Mouse (Mus musculus) NIH3T3 (cell line): ENCODE results near the gene Arhgef7.
"Not testable (repeated sequence)": the region's sequence is repeated elsewhere in the genome, so short reads cannot be mapped to it uniquely, and the experiment has no call there.

Source experiments
- DNase-seq: peaks from one replicate; pipeline ENCODE4 v3.0.0-alpha.2; 2012; ENCODE audit warnings: low read depth

Arhgef7 gene

DNA sequence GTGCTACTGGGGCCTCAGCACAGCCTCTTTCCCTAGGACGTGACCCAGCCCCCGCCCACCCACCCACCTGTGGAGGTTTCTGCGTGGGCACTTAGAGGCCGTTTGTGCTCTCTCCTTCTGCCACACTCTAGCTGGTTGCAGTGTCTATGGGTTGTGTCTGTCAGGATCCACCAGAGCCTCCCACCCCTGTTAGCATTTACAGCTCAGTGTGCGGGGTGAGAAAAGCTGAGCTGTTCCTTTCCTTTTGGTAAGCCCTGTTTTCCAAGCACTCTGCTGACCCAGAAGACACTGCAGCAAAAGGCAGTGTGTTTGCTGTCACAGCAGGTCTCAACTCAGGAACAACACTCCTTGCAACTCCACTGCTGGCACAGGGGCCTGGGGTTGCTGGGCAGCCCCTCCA is 106.7 kb downstream of the Arhgef7 start:
- no peak for DNase-seq

- no peak for DNase-seq
These were observed 107.2 kb downstream of the Arhgef7 start for GRCm38 (mm10) chr8:11834691-11835090.

GRCm38 (mm10) chr8:11840174-11840573 is 112.7 kb downstream of the Arhgef7 start, which contains the start of gene Tex29:
Gene Tex29, plus strand, starts transcription at chr8:11840474.
- no peak for DNase-seq

DNA sequence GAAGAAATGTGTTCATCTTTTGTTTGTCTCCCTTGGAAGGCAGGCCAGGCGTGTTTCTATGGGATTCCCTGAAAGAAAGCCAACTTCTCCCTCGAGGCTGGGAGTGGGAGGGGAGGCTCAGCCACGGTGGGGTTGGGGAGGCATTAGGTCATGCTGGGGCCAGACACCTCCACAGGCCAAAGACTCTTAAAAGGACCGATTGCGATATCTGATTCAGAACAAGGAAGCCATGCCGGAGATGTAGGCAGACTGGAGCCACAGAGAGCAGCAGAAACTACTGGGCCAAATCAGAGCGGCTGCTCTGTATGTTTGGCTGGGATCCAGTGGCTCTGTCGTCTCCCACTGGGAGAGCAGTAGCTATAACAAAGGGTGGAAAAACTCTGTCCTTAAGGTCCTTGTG is 114.0 kb downstream of the Arhgef7 start:
- peak; percentile 28 for DNase-seq

DNA sequence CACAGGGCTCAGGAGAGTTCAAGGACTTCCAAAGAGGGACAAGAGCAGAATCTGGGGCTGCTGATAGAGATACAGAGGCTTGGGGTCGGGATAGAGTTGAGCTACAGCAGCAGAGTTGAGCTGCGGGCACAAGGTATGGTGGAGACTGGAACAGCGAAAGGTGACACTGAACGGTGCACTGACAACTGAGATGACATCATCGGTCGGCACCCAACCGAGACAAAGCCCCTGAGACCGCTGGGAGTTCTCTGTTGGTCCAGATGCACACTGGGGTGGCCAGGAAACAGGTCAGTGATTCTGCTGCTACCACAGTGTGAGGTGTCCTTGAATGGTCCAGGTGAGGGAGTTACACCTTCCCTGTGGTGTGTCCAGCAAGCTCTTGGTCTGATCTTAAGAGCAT is 115.2 kb downstream of the Arhgef7 start:
- no peak for DNase-seq

DNA sequence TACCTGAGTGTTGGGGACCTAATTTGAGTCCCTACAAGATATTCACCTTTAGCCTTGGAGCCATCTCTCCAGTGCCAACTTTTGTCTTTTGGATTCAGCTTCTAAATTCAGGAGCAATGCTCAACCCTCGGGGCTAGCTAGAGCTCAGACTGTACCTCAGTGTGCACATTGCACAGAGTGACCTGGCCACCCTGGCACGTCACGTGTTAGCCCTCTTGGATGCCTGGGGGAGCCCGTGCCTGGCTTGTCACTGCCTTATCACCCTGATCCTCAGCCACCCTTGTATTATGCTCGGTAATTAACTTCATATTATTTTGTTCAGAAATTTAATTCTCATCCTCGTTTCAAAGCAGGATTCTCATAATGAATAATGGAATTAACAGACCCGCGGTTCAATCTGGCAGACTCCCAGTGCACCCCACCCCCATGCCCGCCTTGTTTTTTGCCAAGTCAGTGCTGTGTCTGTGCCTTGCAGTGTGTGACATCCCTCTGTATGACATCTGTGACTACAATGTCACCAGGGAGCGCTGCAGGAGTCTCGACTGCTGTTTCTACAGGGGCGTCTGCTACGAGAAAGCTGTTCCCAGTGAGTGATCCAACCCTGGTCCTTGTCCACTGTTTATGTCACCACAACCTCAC is 116.3 kb downstream of the Arhgef7 start:
- DNase-seq = no peak

DNA sequence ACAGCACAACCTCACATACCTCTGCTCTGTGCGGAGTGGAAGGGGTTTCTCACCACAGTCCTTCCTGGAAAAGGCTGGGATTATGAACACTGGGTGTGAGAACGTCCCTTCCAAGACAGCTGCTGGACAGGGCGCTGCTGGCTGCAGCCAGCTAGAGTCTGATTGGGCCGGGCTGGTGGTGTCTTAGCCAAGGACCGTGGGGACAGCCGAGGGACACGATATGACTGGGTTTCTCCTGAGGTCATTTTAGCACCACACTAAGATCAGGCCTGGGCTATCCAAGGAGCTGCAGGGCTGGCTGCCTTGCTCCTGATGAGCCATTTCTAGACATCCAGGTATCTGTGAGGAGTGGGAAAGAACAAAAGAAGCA is 116.8 kb downstream of the Arhgef7 start:
- DNase-seq = no peak

DNA sequence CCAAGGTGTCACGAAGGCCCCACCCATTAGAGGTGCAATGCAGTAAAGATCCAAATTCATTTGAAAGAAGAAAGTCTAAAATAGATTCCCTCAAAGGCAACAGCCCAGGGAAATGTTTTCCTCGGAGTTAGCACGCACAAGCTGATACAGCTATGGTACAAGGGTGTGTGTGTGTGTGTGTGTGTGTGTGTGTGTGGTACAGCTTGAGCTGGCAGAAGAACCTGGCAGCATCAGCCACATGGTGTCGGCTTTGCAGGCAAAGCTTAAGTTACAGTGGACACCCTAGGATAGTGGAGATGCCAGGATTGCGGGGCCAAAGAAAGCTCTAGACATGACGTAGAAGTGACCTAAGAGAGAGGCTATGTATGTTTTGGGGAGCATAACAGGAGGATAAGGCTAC is 119.3 kb downstream of the Arhgef7 start:
- DNase-seq = no peak

GRCm38 (mm10) chr8:11867832-11868231 is 140.3 kb downstream of the Arhgef7 start:
- no peak for DNase-seq

DNA sequence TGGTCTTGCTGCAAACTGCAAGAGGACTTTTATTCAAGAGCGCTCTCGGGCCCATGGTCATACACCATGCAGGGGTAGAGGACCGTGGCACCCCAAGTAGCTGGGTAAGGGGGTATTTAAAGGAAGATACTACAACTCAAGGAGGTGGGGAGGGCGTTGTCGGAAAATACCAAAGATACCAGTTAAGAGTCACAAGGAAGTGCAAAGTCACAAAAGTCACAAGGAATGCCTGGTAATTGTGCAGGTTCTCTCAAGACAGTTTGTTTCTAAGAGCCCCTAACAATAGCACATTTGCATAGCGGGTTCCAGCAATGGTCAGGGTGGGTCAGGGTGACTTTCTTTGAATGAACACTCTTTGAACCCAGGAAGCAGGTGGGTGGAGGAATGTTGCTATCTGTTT is 146.7 kb downstream of the Arhgef7 start:
- not testable (repeated sequence) for DNase-seq

DNA sequence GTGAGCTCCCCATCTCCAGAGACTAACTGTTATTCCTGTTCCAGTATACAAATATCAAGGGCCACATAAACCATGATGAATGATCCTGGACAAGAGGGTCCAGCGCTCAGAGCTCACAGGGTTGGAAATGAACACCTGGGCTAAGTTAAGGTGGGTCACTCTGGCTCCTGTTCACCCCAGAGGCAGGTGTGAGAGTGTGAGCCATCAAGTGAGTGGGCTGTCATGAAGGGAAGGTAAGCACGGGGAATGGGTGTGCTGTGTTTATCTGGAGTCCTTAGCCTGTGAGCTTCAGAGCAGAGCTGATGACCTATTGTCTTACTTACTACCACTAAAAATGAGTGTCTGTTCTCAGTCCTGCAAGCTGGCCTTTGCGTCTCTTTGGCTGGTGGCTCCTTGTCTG is 157.1 kb downstream of the Arhgef7 start:
- no peak for DNase-seq
